Mouse (Mus musculus) hindbrain, embryonic 11.5 days (tissue): ENCODE measurements at regions not wholly inside any gene's neighbourhood (a gene's known extent, or its start where the extent isn't known, plus 50 kb on each side); places are given as distances from the start of the nearest gene placed in this dataset.
"Not testable (repeated sequence)": the region's sequence is repeated elsewhere in the genome, so short reads cannot be mapped to it uniquely, and the experiment has no call there.

ENCODE experiments used
- ATAC-seq: fragments of 200-750 bp; cut with Nextera tagmentation; 2 replicates; pipeline ENCODE4 v1.8.0; 2017; ENCODE audit warnings: mild to moderate bottlenecking, moderate TSS enrichment, moderate library complexity; ENCODE audit not compliant: low FRiP score
- DNase-seq: peaks from one replicate; pipeline ENCODE4 v3.0.0-alpha.2; 2015; ENCODE audit warnings: low spot score
- H3K27ac ChIP-seq: fragments of 300-500 bp; sonication (generic); 2 replicates; pipeline ENCODE4 v1.5.1; 2014; ENCODE audit warnings: mild to moderate bottlenecking, low read depth, low read length
- H3K27me3 ChIP-seq: fragments of 300-500 bp; sonication (generic); 2 replicates; pipeline ENCODE4 v1.6.1; 2014; ENCODE audit warnings: mild to moderate bottlenecking, low read length, moderate library complexity, mixed read lengths; ENCODE audit not compliant: control insufficient read depth, insufficient read depth
- H3K36me3 ChIP-seq: fragments of 300-500 bp; sonication (generic); 2 replicates; pipeline ENCODE4 v1.6.1; 2014; ENCODE audit warnings: mild to moderate bottlenecking, low read length, moderate library complexity, mixed read lengths; ENCODE audit not compliant: control insufficient read depth, insufficient read depth
- H3K4me1 ChIP-seq: fragments of 300-500 bp; sonication (generic); replicated peaks from 2 replicates; pipeline ENCODE4 v1.6.1; 2014; ENCODE audit warnings: low read length, mixed read lengths; ENCODE audit not compliant: control insufficient read depth, insufficient read depth
- H3K4me2 ChIP-seq: fragments of 300-500 bp; sonication (generic); replicated peaks from 2 replicates; pipeline ENCODE4 v1.6.1; 2014; ENCODE audit warnings: mild to moderate bottlenecking, low read depth, low read length
- H3K4me3 ChIP-seq: fragments of 300-500 bp; sonication (generic); 2 replicates; pipeline ENCODE4 v1.5.1; 2014; ENCODE audit warnings: low read depth, low read length
- H3K9ac ChIP-seq: fragments of 300-500 bp; sonication (generic); 2 replicates; pipeline ENCODE4 v1.6.1; 2014; ENCODE audit warnings: low read depth, low read length
- H3K9me3 ChIP-seq: fragments of 300-500 bp; sonication (generic); 2 replicates; pipeline ENCODE4 v1.6.1; 2016; ENCODE audit warnings: low read length; ENCODE audit not compliant: control insufficient read depth
- WGBS: fragments of 180-500 bp; shearing (Covaris S2); extraction: QIAGEN DNeasy Blood & Tissue Kit; methylation state at CpG from one replicate; pipeline ENCODE4 v1.1.7; 2014; 5-methylcytosine and 5-hydroxymethylcytosine counted together

- DNase-seq (no peak), ATAC-seq (no peak)
- 88% methylated on average over 2 of the region's 2 CpGs for WGBS
- Histone ChIP-seq H3K4me2 (no peak overlapping the region), H3K36me3 (no peaks in the 10 kb centered on the region), H3K4me1 (no peaks in the 10 kb centered on the region), H3K4me3 (no peak overlapping the region), H3K27ac (no peak overlapping the region), H3K9ac (no peak overlapping the region), H3K9me3 (no peaks in the 10 kb centered on the region), H3K27me3 (no peaks in the 10 kb centered on the region)
These were observed 88.7 kb upstream of the Immp2l start for GRCm38 (mm10) chr12:40935098-40935759.

- Histone ChIP-seq H3K9ac (no peak overlapping the region), H3K9me3 (no peaks in the 10 kb centered on the region), H3K36me3 (no peaks in the 10 kb centered on the region), H3K4me1 (no peaks in the 10 kb centered on the region), H3K4me2 (no peak overlapping the region), H3K27me3 (no peaks in the 10 kb centered on the region), H3K4me3 (no peak overlapping the region), H3K27ac (no peak overlapping the region)
- DNase-seq (peak; percentile 8), ATAC-seq (no peak)
- WGBS, result 40% methylated on average over 4 of the region's 4 CpGs
These were observed 86.9 kb upstream of the Immp2l start for GRCm38 (mm10) chr12:40937037-40937436.

- no peaks in the 10 kb centered on the region for H3K9me3 ChIP-seq
- WGBS, result 78% methylated on average over 6 of the region's 6 CpGs
- no peaks in the 10 kb centered on the region for H3K36me3 ChIP-seq
- DNase-seq (no peak), ATAC-seq (no peak)
- no peak overlapping the region for H3K4me3 ChIP-seq
- no peak overlapping the region for H3K27ac ChIP-seq
- no peaks in the 10 kb centered on the region for H3K4me1 ChIP-seq
- H3K27me3 ChIP-seq, result no peaks in the 10 kb centered on the region
- no peak overlapping the region for H3K4me2 ChIP-seq
- no peak overlapping the region for H3K9ac ChIP-seq
These were observed 77.0 kb upstream of the Immp2l start for GRCm38 (mm10) chr12:40946888-40947287.

- no peaks in the 10 kb centered on the region for H3K36me3 ChIP-seq
- no peak overlapping the region for H3K4me2 ChIP-seq
- H3K9ac ChIP-seq, result no peak overlapping the region
- no peaks in the 10 kb centered on the region for H3K4me1 ChIP-seq
- WGBS, result 90% methylated on average over 3 of the region's 3 CpGs
- no peaks in the 10 kb centered on the region for H3K27me3 ChIP-seq
- ATAC-seq (no peak), DNase-seq (no peak)
- H3K4me3 ChIP-seq, result no peak overlapping the region
- no peaks in the 10 kb centered on the region for H3K9me3 ChIP-seq
- no peak overlapping the region for H3K27ac ChIP-seq
These were observed 74.3 kb upstream of the Immp2l start for GRCm38 (mm10) chr12:40949580-40949979.

- ATAC-seq, result no peak
- no peaks in the 10 kb centered on the region for H3K36me3 ChIP-seq
- no peak for DNase-seq
These were observed 65.4 kb upstream of the Immp2l start for GRCm38 (mm10) chr12:40958536-40958935.

GRCm38 (mm10) chr12:40964996-40965395, 58.9 kb upstream of the Immp2l start:
- WGBS, result 65% methylated on average over 2 of the region's 2 CpGs
- no peaks in the 10 kb centered on the region for H3K27me3 ChIP-seq
- DNase-seq, result no peak
- no peaks in the 10 kb centered on the region for H3K36me3 ChIP-seq
- no peak overlapping the region for H3K4me2 ChIP-seq
- H3K4me3 ChIP-seq, result no peak overlapping the region
- no peaks in the 10 kb centered on the region for H3K9me3 ChIP-seq
- H3K27ac ChIP-seq, result no peak overlapping the region
- no peak for ATAC-seq
- no peaks in the 10 kb centered on the region for H3K4me1 ChIP-seq
- H3K9ac ChIP-seq, result no peak overlapping the region

More at GRCm38 (mm10) chr12:40958536-40958935, 65.4 kb upstream of the Immp2l start:
- Histone ChIP-seq H3K4me2 (no peak overlapping the region), H3K9ac (no peak overlapping the region), H3K27ac (no peak overlapping the region), H3K4me1 (no peaks in the 10 kb centered on the region), H3K9me3 (no peaks in the 10 kb centered on the region), H3K27me3 (no peaks in the 10 kb centered on the region), H3K4me3 (no peak overlapping the region)
- 90% methylated on average over 3 of the region's 3 CpGs for WGBS

GRCm38 (mm10) chr12:40966308-40966707, 57.6 kb upstream of the Immp2l start:
- H3K4me3 ChIP-seq, result no peak overlapping the region
- ATAC-seq, result no peak

GRCm38 (mm10) chr12:40966723-40967122, 57.2 kb upstream of the Immp2l start:
- H3K27ac ChIP-seq, H3K9ac ChIP-seq, H3K4me1 ChIP-seq, H3K4me3 ChIP-seq, H3K36me3 ChIP-seq, H3K9me3 ChIP-seq, H3K27me3 ChIP-seq, H3K4me2 ChIP-seq, DNase-seq, ATAC-seq: not testable (repeated sequence)
- WGBS, result 88% methylated on average over 6 of the region's 6 CpGs

More at GRCm38 (mm10) chr12:40966308-40966707, 57.6 kb upstream of the Immp2l start:
- Histone ChIP-seq H3K4me1 (no peaks in the 10 kb centered on the region), H3K27ac (no peak overlapping the region), H3K27me3 (no peaks in the 10 kb centered on the region), H3K36me3 (no peaks in the 10 kb centered on the region), H3K9me3 (no peaks in the 10 kb centered on the region), H3K9ac (no peak overlapping the region), H3K4me2 (no peak overlapping the region)
- no peak for DNase-seq
- WGBS, result 94% methylated on average over 2 of the region's 2 CpGs

GRCm38 (mm10) chr12:40972844-40973243, 51.0 kb upstream of the Immp2l start:
- H3K9me3 ChIP-seq, result no peaks in the 10 kb centered on the region
- no peaks in the 10 kb centered on the region for H3K27me3 ChIP-seq
- H3K9ac ChIP-seq, result no peak overlapping the region
- DNase-seq (no peak), ATAC-seq (no peak)
- H3K36me3 ChIP-seq, result no peaks in the 10 kb centered on the region
- H3K4me1 ChIP-seq, result no peaks in the 10 kb centered on the region
- H3K27ac ChIP-seq, result no peak overlapping the region
- H3K4me2 ChIP-seq, result no peak overlapping the region
- WGBS, result 86% methylated on average over 3 of the region's 3 CpGs
- H3K4me3 ChIP-seq, result no peak overlapping the region
